Mouse (Mus musculus) 3T3-L1 (cell line): ENCODE measurements around the gene Rnaseh2a.
A peak's percentile ranks its signal among the peaks of the same experiment; 100 is the strongest.

Source experiments
- DNase-seq: peaks from one replicate; pipeline ENCODE4 v3.0.0-alpha.2; 2015; ENCODE audit warnings: low read depth, low spot score

Gene Rnaseh2a

DNA sequence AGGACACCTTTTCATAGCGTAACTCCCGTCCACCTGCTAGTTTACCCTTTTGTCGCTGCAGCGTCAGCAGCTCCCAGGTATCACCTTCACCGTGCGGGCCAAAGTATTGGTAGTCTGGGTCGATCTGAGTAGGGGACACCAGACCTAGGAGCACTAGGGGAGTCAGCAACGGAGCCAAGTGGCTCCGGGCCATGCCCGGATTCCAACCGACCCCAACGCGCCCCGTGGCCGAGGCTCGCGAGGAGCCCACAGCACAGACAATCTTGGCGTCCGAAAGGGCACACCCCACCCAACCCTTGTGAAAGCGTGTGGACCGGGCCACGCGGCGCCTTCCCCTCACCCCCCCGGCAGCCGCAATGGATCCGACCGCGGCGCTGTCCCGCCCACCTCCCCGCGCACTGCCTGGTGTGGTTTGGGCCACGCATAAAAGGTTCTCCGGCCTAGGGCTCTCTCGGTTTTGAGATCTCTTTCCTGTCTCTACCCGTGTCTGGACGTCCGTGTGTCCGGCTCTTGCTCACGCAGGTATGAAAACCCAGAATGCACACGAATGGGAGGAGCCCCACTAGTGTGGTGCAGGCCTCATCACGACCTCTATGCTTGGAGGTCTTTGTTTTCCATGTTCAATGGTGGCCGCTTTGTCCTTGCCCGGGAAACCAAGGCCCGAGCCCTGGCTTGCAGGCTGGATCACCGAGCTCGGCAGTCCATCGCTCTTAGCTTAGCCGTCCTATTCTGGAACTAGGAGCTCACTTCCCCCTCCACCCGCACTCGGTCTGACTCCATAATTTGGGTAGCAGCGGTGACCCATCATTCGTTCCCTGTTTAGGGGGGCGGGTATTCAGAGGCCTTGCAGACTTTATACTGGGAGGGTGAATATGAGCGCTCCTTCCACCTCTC, at the start of gene Rnaseh2a, which contains the start of the genes Gm49661 and Prdx2:
TSS of gene Rnaseh2a (minus strand) at position 527 of the 894 bp plus-strand sequence.
TSS of gene Gm49661 (minus strand) at position 193 of the 894 bp plus-strand sequence.
TSS of gene Prdx2 (plus strand) at position 347 of the 894 bp plus-strand sequence.
- DNase-seq, result peak; percentile 75

- no peak for DNase-seq
Observed at GRCm38 (mm10) chr8:85017209-85017608, 47.6 kb upstream of the Rnaseh2a start.

DNA sequence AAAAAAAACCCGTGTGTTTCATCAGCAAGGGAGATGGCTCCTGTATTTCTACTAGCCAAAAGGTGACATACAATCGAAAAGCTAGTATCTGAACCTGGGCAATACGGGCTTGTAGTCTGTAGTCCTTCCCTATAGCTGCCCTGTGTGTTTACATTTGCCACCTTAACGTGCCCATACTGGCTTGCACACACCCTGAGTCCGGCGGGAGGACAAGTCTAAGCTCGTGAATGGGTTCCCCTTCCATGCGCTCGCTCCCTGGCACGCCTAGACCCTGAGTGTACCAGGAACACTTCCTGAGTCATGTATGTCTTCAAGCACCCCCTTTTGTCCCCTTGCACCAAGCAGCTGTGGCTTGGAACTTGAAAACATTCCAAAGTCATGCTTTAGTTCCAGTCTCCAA, 47.2 kb upstream of the Rnaseh2a start:
- no peak for DNase-seq

DNA sequence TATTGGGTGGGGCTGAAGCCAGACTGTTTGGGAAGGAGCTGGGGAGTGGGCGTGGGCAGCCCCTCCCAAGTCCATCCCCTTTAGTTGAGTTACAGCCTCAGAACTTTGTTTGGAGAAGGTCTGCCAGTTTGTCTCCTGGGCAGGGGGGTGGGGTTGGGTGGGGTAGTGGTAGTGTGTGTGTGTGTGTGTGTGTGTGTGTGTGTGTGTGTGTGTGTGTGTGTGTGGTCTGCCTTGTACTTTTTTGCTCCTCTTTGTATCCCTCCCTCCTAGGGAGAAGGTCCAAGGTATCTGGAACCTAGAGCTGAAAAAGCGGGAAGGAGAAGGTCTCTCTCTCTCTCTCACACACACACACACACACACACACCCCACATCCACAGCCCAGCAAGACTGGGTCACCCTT, 44.9 kb upstream of the Rnaseh2a start, which contains the start of gene Best2:
TSS of gene Best2 (minus strand) at position 101 of the 400 bp plus-strand sequence.
- no peak for DNase-seq

DNA sequence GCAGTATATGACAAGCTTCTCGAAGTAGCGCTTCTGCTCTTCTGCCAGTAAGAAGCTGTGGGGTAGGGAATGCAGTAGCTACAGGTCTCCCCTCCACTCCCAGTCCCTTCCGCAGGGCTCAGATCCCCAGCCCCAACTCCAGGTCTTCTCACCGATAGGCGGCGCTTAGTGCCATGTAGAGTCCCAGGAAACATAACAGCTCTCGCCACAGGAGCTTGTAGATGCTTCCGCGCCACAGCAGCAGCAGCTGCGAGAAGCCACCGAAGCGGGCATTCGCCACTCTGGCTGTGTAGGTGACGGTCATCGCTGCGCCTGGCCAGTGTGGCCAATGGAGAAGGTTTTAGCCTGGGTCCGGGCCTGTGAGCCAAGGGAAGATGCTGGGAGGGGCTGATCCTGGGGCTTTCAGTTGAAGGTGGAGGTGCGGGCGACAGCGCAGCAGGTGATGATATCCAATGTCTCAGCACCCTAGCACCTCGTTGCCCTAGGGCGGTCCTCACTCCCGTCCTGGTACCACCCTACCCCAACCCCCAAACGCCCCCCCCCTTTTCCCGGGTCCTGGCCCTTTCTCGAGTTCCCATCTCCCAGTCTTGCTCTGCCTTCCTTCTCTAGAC, 43.8 kb upstream of the Rnaseh2a start:
- no peak for DNase-seq

- no peak for DNase-seq
Observed at GRCm38 (mm10) chr8:85011242-85011641, 41.7 kb upstream of the Rnaseh2a start.

- no peak for DNase-seq
Observed at GRCm38 (mm10) chr8:85007686-85008085, 38.1 kb upstream of the Rnaseh2a start.

DNA sequence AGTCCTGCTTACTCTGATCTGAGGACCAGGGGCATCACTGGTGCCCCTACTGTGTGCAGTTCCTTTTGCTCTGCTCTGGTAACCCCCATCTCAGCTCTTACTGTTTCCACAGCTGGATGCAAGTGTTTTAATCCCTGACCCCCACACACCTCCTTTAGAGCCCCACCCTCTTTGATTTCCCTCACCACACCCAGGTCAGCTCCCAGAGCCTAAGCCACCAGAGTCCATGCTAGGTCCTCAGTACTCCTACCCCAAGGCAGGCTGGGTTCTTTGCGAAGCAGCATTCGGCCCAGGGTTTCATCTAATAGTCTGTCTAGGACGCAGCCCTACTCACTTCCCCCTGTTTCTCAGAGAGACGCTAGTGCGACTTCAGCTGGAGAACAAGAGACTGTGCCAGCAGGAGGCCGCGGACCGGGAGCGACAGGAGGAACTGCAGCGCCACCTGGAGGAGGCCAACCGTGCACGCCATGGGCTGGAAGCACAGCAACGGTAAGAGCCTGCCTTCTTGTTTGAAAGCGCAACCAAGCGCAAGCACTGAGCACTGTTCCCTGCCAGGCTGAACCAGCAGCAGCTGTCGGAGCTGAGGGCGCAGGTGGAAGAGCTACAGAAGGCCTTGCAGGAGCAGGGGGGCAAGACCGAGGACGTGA, 28.2 kb upstream of the Rnaseh2a start:
- peak; percentile 94 for DNase-seq

DNA sequence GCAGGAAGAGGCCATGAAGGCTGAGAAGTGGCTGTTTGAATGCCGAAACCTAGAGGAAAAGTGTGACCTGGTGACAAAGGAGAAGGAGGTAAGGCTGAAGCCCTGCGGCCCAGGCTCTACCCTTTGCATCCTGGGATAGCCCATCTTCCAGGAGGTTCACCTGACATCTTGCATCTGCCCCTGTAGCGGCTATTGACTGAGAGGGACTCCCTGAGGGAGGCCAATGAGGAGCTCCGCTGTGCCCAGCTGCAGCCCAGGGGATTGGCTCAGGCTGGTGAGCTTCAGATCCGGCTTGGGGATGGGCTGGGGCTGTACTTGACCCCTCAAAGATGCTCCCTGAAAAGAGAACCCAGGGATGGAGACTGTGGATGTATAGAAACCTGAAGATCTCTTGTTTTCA, 27.4 kb upstream of the Rnaseh2a start:
- no peak for DNase-seq

DNA sequence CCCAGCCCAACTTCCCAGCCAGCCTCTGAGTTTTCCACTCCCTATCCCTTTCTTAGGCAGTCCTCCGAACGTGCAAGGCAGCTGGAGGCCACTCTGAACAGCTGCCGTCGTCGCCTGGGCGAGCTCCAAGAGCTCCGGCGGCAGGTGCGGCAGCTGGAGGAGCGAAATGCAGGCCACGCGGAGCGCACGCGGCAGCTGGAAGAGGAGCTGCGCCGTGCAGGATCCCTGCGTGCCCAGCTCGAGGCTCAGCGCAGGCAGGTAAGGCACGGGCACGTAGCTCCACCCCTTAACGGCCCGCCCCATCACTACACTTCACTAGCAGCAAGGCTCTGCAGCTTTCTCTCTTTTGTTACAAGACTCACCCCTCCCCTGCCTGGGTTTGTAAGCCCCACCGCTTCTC, 26.1 kb upstream of the Rnaseh2a start:
- no peak for DNase-seq

DNA sequence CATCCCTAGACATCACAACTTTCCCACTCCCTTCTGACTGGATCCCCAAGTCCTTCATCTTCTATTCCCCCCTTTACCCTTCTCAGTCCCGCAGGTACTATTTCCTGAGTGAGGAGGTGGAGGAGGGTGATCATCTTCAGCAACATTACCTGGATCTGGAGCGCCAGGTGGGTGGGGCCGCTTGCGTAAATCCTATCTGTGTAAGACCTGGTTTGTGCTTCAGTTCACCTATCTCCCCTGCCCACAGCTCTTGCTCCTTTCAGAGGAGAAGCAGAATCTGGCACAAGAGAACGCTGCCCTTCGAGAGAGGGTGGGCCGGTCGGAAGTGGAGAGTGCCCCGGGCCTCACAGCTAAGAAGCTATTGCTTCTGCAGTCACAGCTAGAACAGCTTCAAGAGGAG, 24.8 kb upstream of the Rnaseh2a start:
- no peak for DNase-seq

DNA sequence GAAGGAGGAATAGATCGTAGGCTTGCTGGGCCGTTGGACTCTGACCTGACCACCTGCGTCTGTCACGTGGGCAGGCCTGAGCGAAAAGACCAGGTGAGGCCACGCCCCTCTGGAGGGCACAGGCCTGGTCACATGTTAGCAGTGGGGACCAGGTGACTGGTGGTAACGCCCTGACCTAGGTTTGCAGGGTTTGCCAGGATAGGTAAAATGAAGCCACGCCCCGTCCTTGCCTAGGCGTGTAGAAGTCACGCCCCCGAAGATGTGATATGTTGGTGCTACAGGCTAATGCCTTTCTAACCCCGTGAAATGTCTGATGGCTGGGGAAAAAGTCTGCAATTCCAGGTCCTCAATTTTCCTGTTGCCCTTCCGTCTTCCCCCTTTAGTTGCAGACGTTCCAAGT, 21.3 kb upstream of the Rnaseh2a start:
- DNase-seq, result no peak

DNA sequence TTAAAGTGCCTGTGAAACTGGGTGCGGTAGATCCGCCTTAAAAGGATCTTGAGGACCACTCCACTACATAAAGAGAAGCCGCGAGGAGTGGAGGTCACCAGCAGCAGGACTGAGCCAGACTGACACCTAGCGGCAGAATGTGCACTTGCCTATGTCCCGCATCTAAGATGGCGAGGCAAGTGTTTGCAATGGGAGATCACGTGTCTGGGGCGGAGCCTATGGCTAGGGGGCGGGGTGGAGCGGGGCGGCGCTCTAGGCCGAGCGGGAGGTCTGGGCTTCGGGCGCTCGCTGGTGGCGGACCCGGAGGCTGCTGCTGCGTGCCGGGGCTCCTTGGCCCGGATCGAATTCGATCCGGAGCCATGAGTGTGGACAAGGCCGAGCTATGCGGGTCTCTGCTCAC, 20.8 kb upstream of the Rnaseh2a start, which contains the start of gene Hook2:
TSS of gene Hook2 (plus strand) at position 255 of the 400 bp plus-strand sequence.
- peak; percentile 100 for DNase-seq

DNA sequence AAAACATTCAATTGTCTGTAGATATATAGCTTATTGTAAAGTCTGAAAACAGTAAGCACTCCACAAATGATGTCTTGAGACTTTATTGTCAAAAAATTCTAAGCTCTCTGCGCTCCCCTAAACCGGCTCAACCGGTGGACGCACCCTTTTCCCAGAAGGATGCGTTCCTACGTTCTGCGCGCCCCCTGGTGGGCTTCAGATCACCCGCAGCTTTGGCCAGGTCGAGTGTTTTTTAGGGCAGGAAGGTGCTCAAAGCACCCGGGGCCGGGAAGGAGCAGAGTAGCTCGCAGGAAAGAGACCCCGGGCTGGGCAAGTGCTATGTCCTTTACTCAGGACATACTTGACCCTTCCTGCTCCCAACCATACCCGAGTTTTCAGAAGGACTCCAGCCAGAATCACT, 20.2 kb upstream of the Rnaseh2a start:
- DNase-seq, result peak; percentile 98

DNA sequence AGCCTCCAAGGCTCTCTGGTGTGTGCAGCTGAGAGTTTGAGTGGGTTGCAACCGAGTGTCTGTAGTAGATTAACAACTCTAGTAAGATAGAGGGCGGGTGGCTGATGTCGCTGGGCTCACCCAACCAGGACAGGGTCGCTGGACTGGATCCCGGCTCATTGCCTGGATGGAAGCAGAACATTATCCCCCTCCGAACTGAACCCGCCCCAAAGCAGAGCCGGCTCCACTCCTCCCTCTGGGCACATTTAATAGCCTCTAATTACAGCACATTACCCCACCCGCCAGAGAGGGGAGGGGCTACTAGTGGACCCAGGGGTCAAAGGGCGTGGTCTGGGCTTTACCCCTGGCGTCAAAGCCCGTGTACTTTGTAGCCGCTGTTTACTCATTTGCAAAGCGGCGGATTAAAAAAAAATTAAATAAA, 19.8 kb upstream of the Rnaseh2a start:
- DNase-seq, result peak; percentile 73

- DNase-seq, result peak; percentile 42
Observed at GRCm38 (mm10) chr8:84987903-84988302, 18.3 kb upstream of the Rnaseh2a start.

GRCm38 (mm10) chr8:84987388-84987787, 17.8 kb upstream of the Rnaseh2a start:
- no peak for DNase-seq

DNA sequence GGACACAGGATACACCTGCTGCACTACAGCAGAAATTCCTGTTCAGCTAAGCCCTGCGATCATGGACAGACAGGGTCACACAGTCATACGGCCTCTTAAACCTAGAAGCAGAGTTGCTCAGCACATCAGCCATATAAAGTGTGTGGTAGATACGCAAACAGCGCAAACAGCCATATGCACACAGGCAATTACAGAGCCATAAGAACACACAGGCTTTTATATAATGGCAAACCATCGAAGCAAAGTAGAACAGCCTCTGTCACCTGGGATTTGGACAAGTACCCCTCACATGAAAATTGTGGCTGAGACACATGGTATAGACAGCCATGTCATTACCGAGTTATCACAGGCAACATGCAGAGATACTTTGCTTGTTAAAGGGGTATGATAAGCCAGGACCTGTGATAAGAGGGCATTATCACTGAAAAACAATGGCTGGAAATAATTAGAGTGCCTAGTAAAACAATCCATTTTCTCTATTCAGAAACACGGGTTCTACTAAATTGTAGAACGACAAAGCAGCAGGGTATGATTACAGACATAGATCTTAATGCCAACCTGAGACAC, 16.9 kb upstream of the Rnaseh2a start:
- peak; percentile 35 for DNase-seq

DNA sequence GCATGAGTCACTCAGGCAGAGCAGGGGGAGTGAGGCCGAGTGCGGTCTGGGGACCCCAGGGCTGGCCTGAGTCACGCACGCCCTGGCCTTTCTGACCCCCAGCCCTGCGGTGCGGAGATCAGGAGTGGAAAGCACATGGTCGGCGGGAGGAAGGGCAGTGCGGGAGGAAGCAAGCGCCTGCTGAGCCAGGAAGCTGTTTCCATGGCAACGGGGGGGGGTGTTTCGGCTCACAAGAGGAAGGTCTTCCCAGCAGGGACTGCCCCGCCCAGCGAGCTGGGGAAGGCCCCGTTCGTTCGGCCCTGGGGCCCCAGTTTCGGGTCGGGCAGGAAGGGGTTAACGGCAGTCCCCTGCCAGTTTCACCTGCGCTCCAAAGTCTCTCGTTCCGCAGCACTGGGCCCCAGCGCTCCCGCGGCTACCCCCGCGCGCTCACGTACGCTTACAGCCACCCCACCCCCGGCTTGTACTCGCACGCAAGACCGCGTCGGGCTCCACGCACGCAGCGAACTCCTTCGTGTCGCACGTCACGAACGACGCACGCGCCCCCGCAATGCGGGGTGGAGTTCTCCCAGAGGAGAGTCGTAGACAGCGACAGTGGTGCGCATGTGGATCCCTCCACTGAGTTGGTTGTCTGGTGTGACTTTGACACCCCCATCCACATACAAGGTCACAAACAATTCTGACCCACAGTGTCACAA, 16.3 kb upstream of the Rnaseh2a start:
- peak; percentile 81 for DNase-seq

GRCm38 (mm10) chr8:84985049-84985683, 15.6 kb upstream of the Rnaseh2a start:
- DNase-seq, result peak; percentile 57
